Mouse (Mus musculus): ENCODE measurements at regions not wholly inside any gene's neighbourhood (a gene's known extent, or its start where the extent isn't known, plus 50 kb on each side); places are given as distances from the start of the nearest gene placed in this dataset.

DNA sequence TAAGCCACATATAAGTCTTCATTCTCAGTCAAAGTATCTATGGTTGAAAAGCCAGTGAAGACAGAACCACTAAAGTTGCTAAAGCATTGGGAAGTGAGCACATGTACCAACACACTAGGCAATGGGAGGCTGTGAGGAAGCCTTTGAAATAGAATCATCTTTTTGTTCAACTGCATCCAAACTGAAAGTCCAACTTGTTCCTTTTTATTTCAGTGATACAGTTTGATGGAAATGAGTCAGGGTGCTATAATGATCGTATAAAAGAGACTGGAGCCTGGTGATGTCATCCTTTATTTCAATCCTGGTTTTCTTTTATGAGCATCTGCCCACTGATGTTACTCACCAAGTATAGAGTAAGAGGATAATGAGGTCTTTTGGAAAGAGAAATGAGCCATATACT is 1198.9 kb upstream of the Cited2 start:
- H3K36me3 ChIP-seq: no peaks in the 10 kb centered on the region
- ATAC-seq (ENCODE audit: insufficient number of reproducible peaks, insufficient read depth, low FRiP score, low TSS enrichment): no peak
- no peak overlapping the region for H3K4me2 ChIP-seq (replicated peaks)
- WGBS: 90% methylated on average over 1 of the region's 1 CpGs
- no peaks in the 10 kb centered on the region for H3K27me3 ChIP-seq
- no peak overlapping the region for H3K9ac ChIP-seq
- no peak overlapping the region for H3K4me3 ChIP-seq
- no peak overlapping the region for H3K27ac ChIP-seq
- H3K4me1 ChIP-seq: no peaks in the 10 kb centered on the region
- H3K9me3 ChIP-seq: no peaks in the 10 kb centered on the region

DNA sequence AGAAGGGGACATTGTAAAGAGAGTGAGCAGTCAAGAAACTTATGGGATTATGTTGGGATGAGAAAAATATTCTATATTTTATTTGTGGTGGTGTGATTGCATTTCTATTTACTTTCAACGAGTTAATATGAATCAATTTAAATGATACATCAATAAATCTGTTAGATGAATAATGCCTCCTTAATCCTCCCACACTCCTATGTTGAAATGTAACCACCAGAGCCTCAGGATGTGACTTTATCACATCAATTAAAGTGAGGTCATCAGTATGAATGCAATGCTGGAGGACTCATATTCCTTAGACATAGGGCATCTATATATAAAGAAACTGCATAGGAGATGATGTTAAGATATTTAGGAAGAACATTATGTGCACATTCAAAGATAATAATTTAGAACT is 1195.3 kb upstream of the Cited2 start:
- no peaks in the 10 kb centered on the region for H3K36me3 ChIP-seq
- no peaks in the 10 kb centered on the region for H3K9me3 ChIP-seq
- 72% methylated on average over 1 of the region's 1 CpGs for WGBS
- no peak overlapping the region for H3K4me2 ChIP-seq (replicated peaks)
- H3K27ac ChIP-seq: no peak overlapping the region
- no peak overlapping the region for H3K4me3 ChIP-seq
- H3K27me3 ChIP-seq: no peaks in the 10 kb centered on the region
- no peak overlapping the region for H3K9ac ChIP-seq
- H3K4me1 ChIP-seq: no peaks in the 10 kb centered on the region
- no peak for ATAC-seq (ENCODE audit: insufficient number of reproducible peaks, insufficient read depth, low FRiP score, low TSS enrichment)

DNA sequence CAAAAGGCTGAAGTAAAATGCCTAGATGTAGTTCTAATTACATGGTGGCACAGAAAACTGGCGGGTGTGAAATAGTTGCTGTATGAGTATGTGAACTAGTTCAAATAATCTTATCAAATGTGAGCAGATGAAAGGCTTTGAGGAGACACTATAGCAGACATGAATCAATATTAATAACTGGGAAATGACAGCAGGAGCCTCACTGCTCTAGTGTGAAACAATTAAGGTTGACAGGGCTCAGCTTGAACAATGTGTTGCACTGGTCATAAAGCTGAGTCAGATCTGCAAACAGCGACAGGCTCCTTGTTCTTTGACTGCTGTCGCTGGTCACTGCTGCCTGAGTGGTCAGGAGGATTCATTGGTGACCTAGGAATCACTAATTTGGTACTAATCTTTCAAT is 1185.4 kb upstream of the Cited2 start:
- no peak for ATAC-seq (ENCODE audit: insufficient number of reproducible peaks, insufficient read depth, low FRiP score, low TSS enrichment)
- Histone ChIP-seq H3K27ac (no peak overlapping the region), H3K9ac (no peak overlapping the region), H3K9me3 (no peaks in the 10 kb centered on the region), H3K4me3 (no peak overlapping the region), H3K27me3 (no peaks in the 10 kb centered on the region), H3K36me3 (no peaks in the 10 kb centered on the region), H3K4me2 (replicated peaks) (no peak overlapping the region), H3K4me1 (no peaks in the 10 kb centered on the region)
- 67% methylated on average over 3 of the region's 3 CpGs for WGBS

DNA sequence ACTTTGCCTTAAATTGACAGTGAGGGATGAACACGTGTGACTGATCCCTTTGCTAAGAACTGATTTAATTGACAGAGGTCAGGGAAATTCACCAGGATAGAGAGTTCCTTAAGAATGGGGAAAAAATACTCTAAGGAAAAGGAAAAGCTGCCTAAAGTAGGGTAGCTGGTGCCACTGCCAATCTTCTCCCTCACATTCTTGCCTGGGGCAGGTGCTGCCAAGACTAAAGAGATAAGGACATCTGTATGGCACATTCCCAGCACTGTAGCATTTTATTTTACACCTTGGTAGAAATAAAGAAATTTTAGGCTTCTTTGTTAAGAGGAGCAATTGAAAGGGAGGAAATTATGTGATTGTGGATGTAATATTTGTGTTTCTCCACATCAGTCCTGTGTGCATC is 1184.6 kb upstream of the Cited2 start:
- H3K27me3 ChIP-seq: no peaks in the 10 kb centered on the region
- no peak overlapping the region for H3K4me3 ChIP-seq
- no peak overlapping the region for H3K9ac ChIP-seq
- no peaks in the 10 kb centered on the region for H3K9me3 ChIP-seq
- H3K4me1 ChIP-seq: no peaks in the 10 kb centered on the region
- ATAC-seq (ENCODE audit: insufficient number of reproducible peaks, insufficient read depth, low FRiP score, low TSS enrichment): no peak
- no peaks in the 10 kb centered on the region for H3K36me3 ChIP-seq
- H3K4me2 ChIP-seq (replicated peaks): no peak overlapping the region
- H3K27ac ChIP-seq: no peak overlapping the region
- WGBS: 15% methylated on average over 1 of the region's 1 CpGs

DNA sequence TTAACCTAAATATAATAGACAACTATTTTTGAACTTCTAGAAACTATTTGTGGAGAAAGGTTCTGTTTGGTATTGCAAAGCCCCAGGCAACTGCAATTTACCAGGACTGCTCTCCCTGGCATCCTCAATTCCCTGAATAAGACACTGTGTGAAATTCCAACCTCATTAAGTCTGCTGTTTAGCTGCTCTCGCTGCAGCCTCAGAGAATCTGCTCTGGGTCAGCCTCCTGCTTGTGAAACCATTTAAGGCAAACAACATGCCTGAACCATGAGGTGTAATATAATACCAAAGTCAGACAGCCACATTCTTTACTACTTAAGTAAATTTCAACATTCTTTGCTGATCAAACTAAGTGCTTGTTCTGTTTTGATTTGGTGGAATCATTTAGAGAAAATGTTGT is 1177.6 kb upstream of the Cited2 start:
- H3K27me3 ChIP-seq: no peaks in the 10 kb centered on the region
- WGBS: 0% methylated on average over 1 of the region's 1 CpGs
- no peak overlapping the region for H3K4me2 ChIP-seq (replicated peaks)
- no peaks in the 10 kb centered on the region for H3K9me3 ChIP-seq
- H3K36me3 ChIP-seq: no peaks in the 10 kb centered on the region
- H3K27ac ChIP-seq: peak overlapping the region; percentile 60; the same call in 1 of the 2 replicates
- no peak overlapping the region for H3K9ac ChIP-seq
- H3K4me3 ChIP-seq: no peak overlapping the region
- peaks cover 10% of the 10 kb centered on the region for H3K4me1 ChIP-seq
- no peak for ATAC-seq (ENCODE audit: insufficient number of reproducible peaks, insufficient read depth, low FRiP score, low TSS enrichment)

DNA sequence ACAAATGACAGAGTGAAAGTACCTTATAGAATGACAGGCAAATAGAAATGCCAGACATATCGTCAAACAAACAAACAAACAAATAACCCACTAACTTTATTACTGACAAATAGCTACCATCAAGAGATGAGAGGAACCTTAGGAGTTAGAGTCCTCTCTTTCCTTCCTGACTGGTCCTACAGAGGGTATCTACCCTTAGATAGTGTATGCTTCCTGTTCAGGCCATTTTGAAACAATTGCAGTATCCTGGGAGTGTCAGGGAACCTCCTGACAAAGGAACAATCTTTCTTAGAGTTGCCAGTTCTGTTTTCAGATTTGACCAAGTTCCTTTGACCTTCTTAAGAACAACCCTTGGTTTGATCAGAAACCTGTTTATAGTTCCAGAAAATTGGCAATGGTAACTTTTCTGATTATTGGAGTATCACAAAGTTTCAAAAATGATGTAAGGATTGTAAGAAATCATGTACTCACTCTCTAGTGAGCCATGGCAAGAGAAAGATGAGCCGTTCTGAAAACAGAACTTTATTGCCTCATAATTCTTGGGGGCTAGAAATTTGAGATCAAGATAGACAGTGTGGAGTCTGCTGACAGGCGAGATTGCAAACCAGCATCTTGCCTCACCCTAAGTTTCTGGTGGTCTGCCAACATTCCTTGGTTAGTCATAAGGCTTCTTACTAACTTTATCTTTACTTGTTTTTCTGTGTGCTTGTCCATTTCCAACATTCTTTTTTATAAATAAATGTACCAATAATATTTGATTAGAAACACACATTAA is 1170.0 kb upstream of the Cited2 start:
- WGBS: 65% methylated on average over 3 of the region's 3 CpGs
- ATAC-seq (ENCODE audit: insufficient number of reproducible peaks, insufficient read depth, low FRiP score, low TSS enrichment): no peak

DNA sequence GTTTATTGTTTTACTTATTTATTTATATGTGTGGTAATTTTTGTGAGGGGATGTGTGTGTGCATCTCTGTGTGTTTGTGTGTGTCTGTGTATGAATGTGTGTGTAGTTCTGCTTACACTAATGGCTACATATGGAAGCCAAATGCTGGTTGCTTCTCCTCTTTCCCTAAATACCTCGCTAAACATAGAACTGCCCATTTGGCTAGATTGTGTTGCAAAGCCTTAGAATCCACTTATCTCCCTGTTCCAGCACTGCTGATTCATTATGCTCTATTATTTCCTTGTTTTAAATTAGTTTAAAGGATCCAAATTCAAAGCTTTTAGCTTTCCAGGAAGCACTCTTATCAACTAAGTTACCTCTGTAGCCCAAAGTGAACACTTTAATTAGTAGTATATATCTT is 1148.5 kb upstream of the Cited2 start:
- H3K36me3 ChIP-seq: no peaks in the 10 kb centered on the region
- no peak overlapping the region for H3K4me2 ChIP-seq (replicated peaks)
- no peak overlapping the region for H3K9ac ChIP-seq
- no peaks in the 10 kb centered on the region for H3K27me3 ChIP-seq
- H3K4me3 ChIP-seq: no peak overlapping the region
- H3K27ac ChIP-seq: no peak overlapping the region
- H3K9me3 ChIP-seq: no peaks in the 10 kb centered on the region
- WGBS: 61% methylated on average over 1 of the region's 1 CpGs
- no peaks in the 10 kb centered on the region for H3K4me1 ChIP-seq
- ATAC-seq (ENCODE audit: insufficient number of reproducible peaks, insufficient read depth, low FRiP score, low TSS enrichment): no peak

More for the DNA sequence above, 1170.0 kb upstream of the Cited2 start:
- Histone ChIP-seq H3K27ac (no peak overlapping the region), H3K4me3 (no peak overlapping the region), H3K9ac (no peak overlapping the region), H3K9me3 (no peaks in the 10 kb centered on the region), H3K4me1 (no peaks in the 10 kb centered on the region), H3K27me3 (no peaks in the 10 kb centered on the region), H3K36me3 (no peaks in the 10 kb centered on the region), H3K4me2 (replicated peaks) (no peak overlapping the region)

DNA sequence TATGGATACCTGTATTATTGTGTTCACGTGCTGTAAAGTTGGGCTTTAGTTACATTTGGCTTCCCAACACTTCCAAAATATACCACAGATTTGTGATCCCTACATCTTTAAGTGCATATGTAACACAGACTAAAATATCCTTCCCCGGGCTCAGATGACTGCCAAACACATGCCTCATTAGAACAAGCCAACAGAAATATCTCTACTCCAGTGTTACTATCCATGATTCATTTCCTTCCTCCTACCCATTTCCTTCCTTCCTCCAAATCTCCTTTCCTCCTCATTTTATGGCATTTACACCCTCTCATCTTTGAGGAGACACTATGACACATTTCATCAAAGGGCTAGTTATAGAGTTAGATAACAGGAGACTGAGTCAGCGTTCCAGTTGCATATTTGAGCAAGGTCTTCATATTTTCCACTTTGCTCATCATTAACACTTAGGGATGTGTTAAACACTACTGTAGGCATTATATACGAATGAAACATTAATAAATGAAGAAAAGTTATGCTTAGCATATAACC is 1144.4 kb upstream of the Cited2 start:
- Histone ChIP-seq H3K4me2 (replicated peaks) (no peak overlapping the region), H3K4me3 (no peak overlapping the region), H3K36me3 (no peaks in the 10 kb centered on the region), H3K9ac (no peak overlapping the region), H3K27me3 (no peaks in the 10 kb centered on the region), H3K4me1 (no peaks in the 10 kb centered on the region), H3K27ac (no peak overlapping the region), H3K9me3 (no peaks in the 10 kb centered on the region)
- ATAC-seq (ENCODE audit: insufficient number of reproducible peaks, insufficient read depth, low FRiP score, low TSS enrichment): no peak
- 82% methylated on average over 4 of the region's 4 CpGs for WGBS

DNA sequence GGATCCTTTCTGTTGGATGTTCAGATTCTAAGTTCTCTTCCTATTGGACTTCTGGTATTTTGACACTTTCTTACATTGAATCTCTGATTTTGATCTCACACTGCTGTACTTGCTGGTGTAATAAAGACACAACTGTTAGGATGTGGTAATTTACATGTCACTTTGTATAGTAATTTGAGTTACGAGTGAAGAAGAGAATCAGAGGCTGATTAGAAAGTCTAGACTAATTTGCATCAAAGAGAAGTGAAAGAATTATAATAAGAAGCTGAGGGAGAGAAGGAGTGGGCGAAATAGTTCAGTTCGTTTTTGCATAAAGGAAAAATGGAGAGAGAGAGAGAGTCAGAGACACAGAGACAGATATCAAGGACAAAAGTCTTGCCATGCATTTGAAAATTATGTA is 1142.8 kb upstream of the Cited2 start:
- H3K27me3 ChIP-seq: no peaks in the 10 kb centered on the region
- no peak overlapping the region for H3K4me3 ChIP-seq
- H3K4me1 ChIP-seq: no peaks in the 10 kb centered on the region
- no peak overlapping the region for H3K27ac ChIP-seq
- H3K36me3 ChIP-seq: no peaks in the 10 kb centered on the region
- no peaks in the 10 kb centered on the region for H3K9me3 ChIP-seq
- no peak for ATAC-seq (ENCODE audit: insufficient number of reproducible peaks, insufficient read depth, low FRiP score, low TSS enrichment)
- H3K4me2 ChIP-seq (replicated peaks): no peak overlapping the region
- no peak overlapping the region for H3K9ac ChIP-seq
- 77% methylated on average over 3 of the region's 3 CpGs for WGBS

DNA sequence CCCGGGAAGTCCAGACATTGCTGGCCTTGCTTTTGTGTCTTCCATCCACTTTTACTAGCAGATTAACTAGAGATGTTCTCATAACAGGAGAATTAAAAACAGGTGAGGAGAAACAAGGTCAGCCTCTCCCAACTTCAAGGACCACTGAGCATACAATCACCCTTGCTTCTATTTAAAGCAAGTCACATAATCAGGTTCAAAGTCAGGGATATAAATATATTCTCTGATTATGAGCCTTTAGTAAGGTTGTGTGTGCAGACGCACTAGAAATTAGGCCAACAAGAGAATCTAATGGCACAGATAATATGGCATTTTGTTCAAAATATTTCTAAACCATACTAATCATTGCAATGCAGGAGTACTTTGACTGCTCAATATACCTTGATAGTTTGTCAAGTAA is 1134.2 kb upstream of the Cited2 start:
- WGBS: 69% methylated on average over 2 of the region's 2 CpGs
- Histone ChIP-seq H3K4me1 (no peaks in the 10 kb centered on the region), H3K4me3 (no peak overlapping the region), H3K9ac (no peak overlapping the region), H3K9me3 (no peaks in the 10 kb centered on the region), H3K36me3 (no peaks in the 10 kb centered on the region), H3K27me3 (no peaks in the 10 kb centered on the region), H3K4me2 (replicated peaks) (no peak overlapping the region), H3K27ac (no peak overlapping the region)
- ATAC-seq (ENCODE audit: insufficient number of reproducible peaks, insufficient read depth, low FRiP score, low TSS enrichment): no peak

DNA sequence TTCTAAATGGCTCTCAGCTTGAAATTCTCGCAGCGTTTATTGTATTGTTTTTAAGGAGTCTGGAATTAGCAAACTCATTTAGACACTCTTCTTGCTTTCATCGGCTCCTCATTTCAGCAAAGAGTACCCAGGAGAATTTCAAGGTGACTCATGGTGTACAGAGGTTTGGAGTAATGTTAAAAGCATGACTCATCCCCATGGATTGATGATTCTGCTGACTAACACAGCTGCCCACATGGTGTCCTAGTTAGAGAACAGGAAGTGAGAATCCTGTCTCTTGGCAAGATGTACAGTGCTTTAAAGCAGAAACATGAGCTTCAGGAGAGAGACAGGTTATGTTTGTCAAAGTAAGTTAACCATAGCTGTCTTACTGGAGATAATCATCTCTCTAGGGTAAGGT is 1133.6 kb upstream of the Cited2 start:
- Histone ChIP-seq H3K4me1 (no peaks in the 10 kb centered on the region), H3K4me2 (replicated peaks) (no peak overlapping the region), H3K27ac (no peak overlapping the region), H3K9ac (no peak overlapping the region), H3K4me3 (no peak overlapping the region), H3K36me3 (no peaks in the 10 kb centered on the region), H3K27me3 (no peaks in the 10 kb centered on the region), H3K9me3 (no peaks in the 10 kb centered on the region)
- no peak for ATAC-seq (ENCODE audit: insufficient number of reproducible peaks, insufficient read depth, low FRiP score, low TSS enrichment)
- 82% methylated on average over 3 of the region's 3 CpGs for WGBS

DNA sequence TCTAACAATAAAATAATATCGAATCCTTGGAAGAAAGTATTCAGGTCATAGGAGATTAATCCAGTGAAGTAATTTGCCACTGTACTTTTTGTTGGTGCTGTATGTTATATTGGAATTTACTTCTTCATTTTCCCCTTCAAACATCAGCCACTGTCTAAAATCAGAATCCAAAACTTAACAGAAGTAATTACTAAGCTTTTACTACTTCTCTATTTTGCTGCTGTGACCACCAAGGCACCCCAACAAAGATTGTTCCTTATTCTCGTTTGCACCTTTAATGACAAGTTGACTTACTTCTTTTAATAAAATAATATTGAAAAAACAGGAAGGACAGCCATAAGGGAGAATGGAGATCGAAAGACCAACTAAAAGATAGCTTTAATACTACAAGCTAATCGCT is 1130.1 kb upstream of the Cited2 start:
- WGBS: 88% methylated on average over 4 of the region's 4 CpGs
- H3K4me3 ChIP-seq: no peak overlapping the region
- H3K9me3 ChIP-seq: no peaks in the 10 kb centered on the region
- no peaks in the 10 kb centered on the region for H3K4me1 ChIP-seq
- no peak overlapping the region for H3K9ac ChIP-seq
- no peak overlapping the region for H3K27ac ChIP-seq
- H3K36me3 ChIP-seq: no peaks in the 10 kb centered on the region
- ATAC-seq (ENCODE audit: insufficient number of reproducible peaks, insufficient read depth, low FRiP score, low TSS enrichment): no peak
- no peak overlapping the region for H3K4me2 ChIP-seq (replicated peaks)
- no peaks in the 10 kb centered on the region for H3K27me3 ChIP-seq
